Mouse (Mus musculus) Patski (cell line): ENCODE results near the gene Nfkbid. TPM values are rescaled to one million over a fixed set of nuclear protein-coding genes. Genes with fewer than 3 reads are reported as not detected.

Experiments
- ATAC-seq: fragments of 100-300 bp; one replicate; pipeline ENCODE4 v1.8.0; 2021
- CTCF ChIA-PET: fragments of 350-600 bp; sonication (Branson Sonifier 250); formaldehyde crosslinking; loops from one replicate; lab custom pipeline; 2022; ENCODE audit warnings: inconsistent platforms; lab: Charles Lee
- POLR2A ChIA-PET: fragments of 350-600 bp; sonication (Branson Sonifier 250); formaldehyde crosslinking; loops from one replicate; lab custom pipeline; 2022; ENCODE audit warnings: antibody characterized with exemption, inconsistent platforms; lab: Charles Lee
- DNase-seq: peaks from one replicate; pipeline ENCODE4 v3.0.0-alpha.2; 2011; ENCODE audit warnings: low read depth, low spot score
- H3K27me3 ChIP-seq: fragments of 371-371 bp; one replicate; pipeline ENCODE4 v1.5.1; 2021
- CTCF ChIP-seq: fragments of 100-300 bp; IDR thresholded peaks from one replicate; pipeline ENCODE4 v1.5.1; 2021
- in situ Hi-C: fragments of 300-500 bp; cut with MboI; formaldehyde crosslinking; loops from 3 replicates; pipeline ENCODE4 v1.11.1; 2018; ENCODE audit warnings: low pct_unique_long_range_greater_than_20kb, mixed read lengths
- polyA plus RNA-seq: library from polyadenylated mRNA; unstranded; gene quantifications from one replicate; pipeline ENCODE4 v1.2.3, GENCODE M21; 2021

Gene Nfkbid
- 0.86 TPM for polyA plus RNA-seq

GRCm38 (mm10) chr7:30421175-30421889 is at the start of gene Nfkbid:
Gene Nfkbid (plus strand): TSS chr7:30421732.
- ChIA-PET POLR2A (no interaction called here), CTCF (interaction anchor here (0.6 kb wide), 1 partner anchor 85 kb away, joined by 3 read pairs; no protein-coding TSS in a partner anchor)
- in situ Hi-C loops = no loop called here
- TF ChIP-seq CTCF = no peak
- ATAC-seq = no peak
- DNase-seq = no peak
- no peaks in the 10 kb centered on the region for H3K27me3 ChIP-seq

- POLR2A ChIA-PET = interaction anchor here (0.6 kb wide), 1 partner anchor 714 kb away, joined by 4 read pairs; no protein-coding TSS in a partner anchor
- ATAC-seq (peak; percentile 97), DNase-seq (peak; percentile 61)
- TF ChIP-seq CTCF = peak; percentile 98
- CTCF ChIA-PET = interaction anchor here (0.9 to 1.9 kb wide), 8 partner anchors 11 to 74 kb away, joined by 3 to 4 read pairs (median 4); partner anchors contain the start of gene Lrfn3
- in situ Hi-C loops = no loop called here
- H3K27me3 ChIP-seq = peaks cover 5% of the 10 kb centered on the region
Measured at GRCm38 (mm10) chr7:30373501-30373962, 48.0 kb upstream of the Nfkbid start.

- ATAC-seq = no peak
- CTCF ChIA-PET = no interaction called here
- POLR2A ChIA-PET = interaction anchor here (0.6 kb wide), 1 partner anchor 45 kb away, joined by 3 read pairs; no protein-coding TSS in a partner anchor
- in situ Hi-C loops = loop anchor here (5.0 kb wide), 1 partner anchor 47 kb away; no protein-coding TSS in a partner anchor
- DNase-seq = no peak
- TF ChIP-seq CTCF = no peak
- H3K27me3 ChIP-seq = peaks cover 11% of the 10 kb centered on the region
Measured at GRCm38 (mm10) chr7:30380061-30380460, 41.5 kb upstream of the Nfkbid start.

- ATAC-seq (no peak), DNase-seq (no peak)
- in situ Hi-C loops = loop anchor here (5.0 kb wide), 1 partner anchor 43 kb away; no protein-coding TSS in a partner anchor
- no peak for TF ChIP-seq CTCF
- H3K27me3 ChIP-seq = peaks cover 4% of the 10 kb centered on the region
- ChIA-PET POLR2A (no interaction called here), CTCF (interaction anchor here (1.4 kb wide), 1 partner anchor 48 kb away, joined by 3 read pairs; no protein-coding TSS in a partner anchor)
Measured at GRCm38 (mm10) chr7:30384106-30384505, 37.4 kb upstream of the Nfkbid start.

GRCm38 (mm10) chr7:30392746-30393520 is 28.6 kb upstream of the Nfkbid start:
- DNase-seq (no peak), ATAC-seq (no peak)
- CTCF ChIA-PET = no interaction called here

DNA sequence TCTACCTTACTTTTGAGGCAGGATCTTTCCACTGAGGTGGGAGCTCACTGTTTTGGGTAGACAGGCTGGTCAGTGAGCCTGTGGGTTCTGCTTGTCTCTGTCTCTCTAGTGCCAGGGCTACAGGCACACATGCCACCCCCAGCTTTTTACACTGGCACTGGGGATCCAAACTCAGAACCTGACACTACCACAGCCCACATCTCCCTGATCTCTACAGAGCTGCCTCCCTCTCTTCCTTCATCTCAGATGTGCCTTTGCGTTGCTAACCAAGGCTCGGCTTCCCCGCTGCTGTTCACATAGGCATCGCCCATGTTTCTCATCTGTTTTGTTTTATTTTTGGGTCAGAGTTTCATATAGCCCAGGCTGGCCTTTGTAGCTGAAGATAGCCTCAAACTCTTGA is 27.9 kb upstream of the Nfkbid start:
- ChIA-PET CTCF (no interaction called here), POLR2A (interaction anchor here (0.7 kb wide), 1 partner anchor 1988 kb away, joined by 5 read pairs; no protein-coding TSS in a partner anchor)
- no peak for DNase-seq
- peaks cover 22% of the 10 kb centered on the region for H3K27me3 ChIP-seq
- in situ Hi-C loops = no loop called here
- TF ChIP-seq CTCF = no peak
- ATAC-seq = no peak

More at GRCm38 (mm10) chr7:30392746-30393520, 28.6 kb upstream of the Nfkbid start:
- no peak for TF ChIP-seq CTCF
- in situ Hi-C loops = no loop called here
- H3K27me3 ChIP-seq = peaks cover 16% of the 10 kb centered on the region
- POLR2A ChIA-PET = no interaction called here

GRCm38 (mm10) chr7:30394379-30394778 is 27.2 kb upstream of the Nfkbid start:
- no peak for TF ChIP-seq CTCF
- POLR2A ChIA-PET = interaction anchor here (0.7 kb wide), 1 partner anchor 1988 kb away, joined by 5 read pairs; no protein-coding TSS in a partner anchor
- no peak for ATAC-seq
- in situ Hi-C loops = no loop called here
- CTCF ChIA-PET = no interaction called here
- peaks cover 28% of the 10 kb centered on the region for H3K27me3 ChIP-seq
- no peak for DNase-seq

DNA sequence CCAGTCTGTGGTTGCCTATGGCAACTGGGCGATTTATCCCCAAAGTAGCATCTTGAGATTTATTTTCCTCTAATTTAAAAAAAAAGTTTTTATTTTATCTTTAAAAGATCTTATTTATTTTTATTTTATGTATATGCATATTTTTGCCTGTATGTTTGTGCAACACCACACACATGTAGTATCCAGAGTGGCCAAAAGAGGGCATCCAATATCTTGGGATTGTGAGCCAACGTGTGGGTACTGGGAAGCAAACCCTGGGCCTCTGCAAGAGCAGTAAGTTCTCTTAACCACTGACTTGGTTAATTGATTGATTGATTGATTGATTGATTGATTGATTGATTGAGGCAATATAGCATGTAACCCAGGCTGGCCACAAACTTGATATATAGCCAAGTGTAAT is 26.7 kb upstream of the Nfkbid start:
- no peak for DNase-seq
- no peak for ATAC-seq
- POLR2A ChIA-PET = no interaction called here
- H3K27me3 ChIP-seq = peaks cover 28% of the 10 kb centered on the region
- in situ Hi-C loops = no loop called here
- CTCF ChIA-PET = no interaction called here
- TF ChIP-seq CTCF = peak; percentile 47

DNA sequence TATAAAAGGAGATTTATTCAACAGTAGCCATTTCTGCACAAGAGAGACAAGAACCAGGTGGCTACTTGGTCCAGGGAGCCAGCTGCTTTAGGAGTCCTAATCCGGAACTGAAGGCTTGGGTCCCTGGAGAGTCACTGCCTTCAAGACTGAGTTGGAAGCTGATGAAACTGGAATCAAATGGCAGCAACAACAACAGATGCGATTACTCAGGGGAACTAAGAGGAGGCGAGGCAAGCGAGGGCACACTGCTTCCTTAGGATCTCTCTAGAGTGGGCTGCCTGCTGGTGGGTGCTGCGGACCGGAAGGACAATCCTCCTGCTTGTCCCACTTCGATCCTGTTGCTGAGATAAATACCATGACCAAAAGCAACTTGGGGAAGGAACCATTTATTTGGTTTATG is 21.9 kb upstream of the Nfkbid start:
- H3K27me3 ChIP-seq = peaks cover 26% of the 10 kb centered on the region
- ATAC-seq (no peak), DNase-seq (no peak)
- in situ Hi-C loops = no loop called here
- ChIA-PET POLR2A (no interaction called here), CTCF (no interaction called here)
- no peak for TF ChIP-seq CTCF

DNA sequence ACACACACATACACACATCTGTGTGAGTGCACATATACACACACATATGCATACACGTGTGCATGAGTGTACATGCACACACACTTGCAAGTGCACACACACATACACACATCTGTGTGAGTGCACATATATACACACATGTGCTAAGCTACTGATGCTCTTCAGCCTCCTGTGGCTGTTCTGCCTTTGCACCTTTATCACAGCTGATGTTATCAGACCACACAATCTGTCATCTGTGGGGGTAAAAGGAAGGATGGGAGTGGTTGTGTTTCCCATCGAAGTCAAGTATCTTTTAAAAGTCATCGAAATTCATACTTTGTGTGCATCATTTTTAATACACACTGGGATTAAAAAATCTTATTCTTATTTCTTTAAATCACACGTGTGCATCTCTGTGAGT is 19.2 kb upstream of the Nfkbid start:
- DNase-seq (no peak), ATAC-seq (no peak)
- H3K27me3 ChIP-seq = peaks cover 22% of the 10 kb centered on the region
- CTCF ChIA-PET = no interaction called here
- in situ Hi-C loops = no loop called here
- TF ChIP-seq CTCF = no peak
- POLR2A ChIA-PET = no interaction called here
